Mouse (Mus musculus) embryonic stem cell, embryonic (primary cell): ENCODE data around the gene A830005F24Rik.

Experiments used
- CTCF ChIA-PET, 4 experiments: fragments of 300-600 bp in 2 of 4; fragments of 350-600 bp in 2 of 4; sonication (Branson Sonifier 250); formaldehyde crosslinking; loops; one replicate each; lab custom pipeline; 2022; ENCODE audit warnings: inconsistent platforms in 2 of 4; lab: Charles Lee
- POLR2A ChIA-PET, 4 experiments: fragments of 300-600 bp in 2 of 4; fragments of 350-600 bp in 2 of 4; sonication (Branson Sonifier 250); formaldehyde crosslinking; loops; one replicate each; lab custom pipeline; 2022; ENCODE audit warnings: antibody characterized with exemption in 4 of 4, inconsistent platforms in 1 of 4; lab: Charles Lee

A830005F24Rik gene

GRCm38 (mm10) chr13:48529028-48529427 lies 15.7 kb downstream of the A830005F24Rik start:
- POLR2A ChIA-PET: interaction anchor here in 3 of 4 experiments (0.8 to 21.7 kb wide), 27 partner anchors 8 to 491 kb away, joined by 3 to 370 read pairs (median 4); partner anchors contain the start of genes A830005F24Rik (in 2 of the 3), Ptpdc1 (in 2 of the 3) and Zfp169 (in 2 of the 3)
- CTCF ChIA-PET: interaction anchor here in 3 of 4 experiments (0.5 to 3.4 kb wide), 11 partner anchors 15 to 272 kb away, joined by 3 to 31 read pairs (median 5); partner anchors contain the start of genes A830005F24Rik (in 1 of the 3) and Zfp169 (in 1 of the 3)

GRCm38 (mm10) chr13:48530685-48531084 lies 17.3 kb downstream of the A830005F24Rik start:
- ChIA-PET CTCF (interaction anchor here in 2 of 4 experiments (0.9 to 3.4 kb wide), 2 partner anchors 10 to 108 kb away, joined by 3 to 31 read pairs; no protein-coding TSS in a partner anchor), POLR2A (interaction anchor here in 2 of 4 experiments (0.6 to 21.7 kb wide), 15 partner anchors 8 to 132 kb away, joined by 3 to 370 read pairs (median 3); no protein-coding TSS in a partner anchor)

GRCm38 (mm10) chr13:48531448-48531847 lies 18.1 kb downstream of the A830005F24Rik start:
- POLR2A ChIA-PET: interaction anchor here in 3 of 4 experiments (0.6 to 21.7 kb wide), 19 partner anchors 7 to 635 kb away, joined by 3 to 370 read pairs (median 3); partner anchors contain the start of genes A830005F24Rik (in 1 of the 3) and Zfp169 (in 1 of the 3)
- CTCF ChIA-PET: interaction anchor here in 2 of 4 experiments (0.6 to 0.9 kb wide), 2 partner anchors 10 to 76 kb away, joined by 3 to 5 read pairs; no protein-coding TSS in a partner anchor

GRCm38 (mm10) chr13:48533441-48533840 lies 20.1 kb downstream of the A830005F24Rik start:
- ChIA-PET CTCF (interaction anchor here in 2 of 4 experiments (0.6 to 0.8 kb wide), 2 partner anchors 41 to 49 kb away, joined by 3 to 4 read pairs; no protein-coding TSS in a partner anchor), POLR2A (interaction anchor here in 3 of 4 experiments (0.6 to 21.7 kb wide), 23 partner anchors 10 to 323 kb away, joined by 3 to 370 read pairs (median 5); partner anchors contain the start of genes A830005F24Rik (in 1 of the 3), Ptpdc1 (in 1 of the 3) and Zfp169 (in 1 of the 3))

GRCm38 (mm10) chr13:48540488-48540887 lies 27.1 kb downstream of the A830005F24Rik start:
- CTCF ChIA-PET: interaction anchor here in 1 of 4 experiments (1.0 kb wide), 1 partner anchor 10 kb away, joined by 3 read pairs; no protein-coding TSS in a partner anchor
- POLR2A ChIA-PET: interaction anchor here in 2 of 4 experiments (0.7 to 21.7 kb wide), 9 partner anchors 11 to 280 kb away, joined by 3 to 370 read pairs (median 3); partner anchors contain the start of genes A830005F24Rik (in 1 of the 2) and Zfp169 (in 1 of the 2)

- ChIA-PET CTCF (no interaction called here), POLR2A (interaction anchor here in 3 of 4 experiments (1.1 to 21.7 kb wide), 17 partner anchors 10 to 637 kb away, joined by 3 to 370 read pairs (median 5); partner anchors contain the start of genes A830005F24Rik (in 1 of the 3) and Zfp169 (in 1 of the 3))
Observed at GRCm38 (mm10) chr13:48544391-48544790, 31.0 kb downstream of the A830005F24Rik start.

GRCm38 (mm10) chr13:48544867-48545266 lies 31.5 kb downstream of the A830005F24Rik start:
- CTCF ChIA-PET: no interaction called here
- POLR2A ChIA-PET: interaction anchor here in 3 of 4 experiments (1.0 to 21.7 kb wide), 21 partner anchors 8 to 642 kb away, joined by 3 to 370 read pairs (median 10); partner anchors contain the start of genes A830005F24Rik (in 1 of the 3), Ninj1 (in 1 of the 3), Ptpdc1 (in 1 of the 3) and Zfp169 (in 1 of the 3)

- POLR2A ChIA-PET: interaction anchor here (0.5 to 21.7 kb wide), 83 partner anchors 7 to 1502 kb away, joined by 3 to 370 read pairs (median 4); partner anchors contain the start of genes A830005F24Rik (in 2 of the 4), Id4 (in 2 of the 4), Kdm1b (in 2 of the 4) and Ptpdc1 (in 2 of the 4)
- CTCF ChIA-PET: interaction anchor here in 1 of 4 experiments (0.6 kb wide), 2 partner anchors 49 to 520 kb away, joined by 3 read pairs; no protein-coding TSS in a partner anchor
Observed at GRCm38 (mm10) chr13:48545476-48546281, 32.3 kb downstream of the A830005F24Rik start.

- POLR2A ChIA-PET: interaction anchor here (0.5 to 21.7 kb wide), 81 partner anchors 7 to 1503 kb away, joined by 3 to 370 read pairs (median 4); partner anchors contain the start of genes A830005F24Rik (in 2 of the 4), Id4 (in 2 of the 4), Kdm1b (in 2 of the 4) and Ptpdc1 (in 2 of the 4)
- CTCF ChIA-PET: interaction anchor here in 1 of 4 experiments (0.6 kb wide), 2 partner anchors 49 to 521 kb away, joined by 3 read pairs; no protein-coding TSS in a partner anchor
Observed at GRCm38 (mm10) chr13:48546330-48546917, 33.1 kb downstream of the A830005F24Rik start.

- ChIA-PET POLR2A (interaction anchor here in 3 of 4 experiments (0.7 to 21.7 kb wide), 7 partner anchors 9 to 287 kb away, joined by 3 to 370 read pairs (median 3); partner anchors contain the start of gene Id4 (in 1 of the 3)), CTCF (interaction anchor here in 1 of 4 experiments (0.7 kb wide), 1 partner anchor 13 kb away, joined by 3 read pairs; no protein-coding TSS in a partner anchor)
Observed at GRCm38 (mm10) chr13:48547623-48548022, 34.3 kb downstream of the A830005F24Rik start.

- ChIA-PET POLR2A (interaction anchor here in 2 of 4 experiments (3.8 to 21.7 kb wide), 2 partner anchors 16 to 20 kb away, joined by 90 to 370 read pairs; no protein-coding TSS in a partner anchor), CTCF (no interaction called here)
Observed at GRCm38 (mm10) chr13:48548296-48548695, 34.9 kb downstream of the A830005F24Rik start.

- CTCF ChIA-PET: interaction anchor here in 2 of 4 experiments (0.6 to 1.5 kb wide), 4 partner anchors 19 to 604 kb away, joined by 3 to 4 read pairs (median 3); no protein-coding TSS in a partner anchor
- POLR2A ChIA-PET: interaction anchor here (0.6 to 4.4 kb wide), 29 partner anchors 9 to 607 kb away, joined by 3 to 52 read pairs (median 5); partner anchors contain the start of genes A830005F24Rik (in 1 of the 4) and Zfp169 (in 1 of the 4)
Observed at GRCm38 (mm10) chr13:48552181-48553090, 39.1 kb downstream of the A830005F24Rik start.

- POLR2A ChIA-PET: interaction anchor here in 2 of 4 experiments (1.4 to 3.6 kb wide), 2 partner anchors 10 to 13 kb away, joined by 3 to 34 read pairs; no protein-coding TSS in a partner anchor
- CTCF ChIA-PET: no interaction called here
Observed at GRCm38 (mm10) chr13:48553511-48553910, 40.1 kb downstream of the A830005F24Rik start.

- POLR2A ChIA-PET: interaction anchor here (0.7 to 4.9 kb wide), 17 partner anchors 8 to 467 kb away, joined by 3 to 39 read pairs (median 4); partner anchors contain the start of genes A830005F24Rik (in 1 of the 4) and Zfp169 (in 1 of the 4)
Observed at GRCm38 (mm10) chr13:48554552-48554951, 41.2 kb downstream of the A830005F24Rik start.

GRCm38 (mm10) chr13:48555976-48556375 lies 42.6 kb downstream of the A830005F24Rik start:
- POLR2A ChIA-PET: interaction anchor here in 2 of 4 experiments (0.8 to 4.9 kb wide), 16 partner anchors 9 to 459 kb away, joined by 3 to 39 read pairs (median 4); partner anchors contain the start of genes A830005F24Rik (in 1 of the 2) and Zfp169 (in 1 of the 2)
- CTCF ChIA-PET: interaction anchor here in 1 of 4 experiments (0.7 kb wide), 1 partner anchor 9 kb away, joined by 3 read pairs; no protein-coding TSS in a partner anchor

More at GRCm38 (mm10) chr13:48554552-48554951, 41.2 kb downstream of the A830005F24Rik start:
- CTCF ChIA-PET: no interaction called here
